Mouse (Mus musculus) megakaryocyte, embryonic 14.5 days (primary cell): ENCODE results near the gene Ano3.

Experiments used
- FLI1 ChIP-seq: IDR thresholded peaks from 2 replicates; pipeline ENCODE4 v1.6.1; 2012; ENCODE audit warnings: low read length, inconsistent platforms, mixed read lengths
- GATA1 ChIP-seq: IDR thresholded peaks from 3 replicates; pipeline ENCODE4 v1.6.1; 2012; ENCODE audit warnings: mixed read lengths, low read length, inconsistent platforms, borderline replicate concordance

DNA sequence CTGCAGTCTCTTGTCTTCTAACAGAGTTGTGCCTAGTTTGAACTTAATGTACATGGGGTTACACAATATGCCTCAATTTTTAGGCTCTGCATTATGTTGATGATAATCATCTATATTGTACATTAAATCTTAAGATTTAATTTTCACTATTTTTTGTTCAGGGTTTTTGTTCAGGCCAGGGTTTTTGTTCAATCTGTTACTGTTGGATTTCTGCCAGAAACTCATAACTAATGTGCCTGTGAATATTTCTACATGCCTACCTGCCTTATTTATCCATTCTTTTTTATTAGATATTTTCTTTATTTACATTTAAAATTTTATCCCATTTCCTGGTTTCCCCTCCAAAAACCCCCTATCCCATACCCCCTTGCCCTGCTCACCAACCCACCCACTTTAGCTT lies 224.6 kb downstream of the Ano3 start:
- TF ChIP-seq GATA1 (no peak), FLI1 (no peak)
